Mouse (Mus musculus) midbrain, embryonic 11.5 days (tissue): ENCODE measurements around the gene Oaz1. TPM values are rescaled to one million over a fixed set of nuclear protein-coding genes. Genes with fewer than 3 reads are reported as not detected.
"Not testable (repeated sequence)": the region's sequence is repeated elsewhere in the genome, so short reads cannot be mapped to it uniquely, and the experiment has no call there.

Experiments
- ATAC-seq: fragments of 200-750 bp; cut with Nextera tagmentation; 2 replicates; pipeline ENCODE4 v1.8.0; 2017; ENCODE audit warnings: moderate TSS enrichment, moderate library complexity; ENCODE audit not compliant: low FRiP score
- DNase-seq: peaks from one replicate; pipeline ENCODE4 v3.0.0; 2015; ENCODE audit warnings: low spot score; ENCODE audit errors: missing footprints
- H3K27ac ChIP-seq: fragments of 300-500 bp; sonication (generic); 2 replicates; pipeline ENCODE4 v1.5.1; 2014; ENCODE audit warnings: low read depth, low read length
- H3K27me3 ChIP-seq: fragments of 300-500 bp; sonication (generic); 2 replicates; pipeline ENCODE4 v1.6.1; 2014; ENCODE audit warnings: mild to moderate bottlenecking, low read length, moderate library complexity, mixed read lengths; ENCODE audit not compliant: control insufficient read depth, insufficient read depth
- H3K36me3 ChIP-seq: fragments of 300-500 bp; sonication (generic); 2 replicates; pipeline ENCODE4 v1.6.1; 2014; ENCODE audit warnings: mild to moderate bottlenecking, low read length, moderate library complexity, mixed read lengths; ENCODE audit not compliant: control insufficient read depth, insufficient read depth
- H3K4me1 ChIP-seq: fragments of 300-500 bp; sonication (generic); 2 replicates; pipeline ENCODE4 v1.6.1; 2014; ENCODE audit warnings: low read length; ENCODE audit not compliant: control insufficient read depth, insufficient read depth
- H3K4me2 ChIP-seq: fragments of 300-500 bp; sonication (generic); 2 replicates; pipeline ENCODE4 v1.6.1; 2014; ENCODE audit warnings: mild to moderate bottlenecking, moderate library complexity
- H3K4me3 ChIP-seq: fragments of 300-500 bp; sonication (generic); 2 replicates; pipeline ENCODE4 v1.5.1; 2014; ENCODE audit warnings: low read depth, low read length
- H3K9ac ChIP-seq: fragments of 300-500 bp; sonication (generic); 2 replicates; pipeline ENCODE4 v1.6.1; 2014; ENCODE audit warnings: low read length
- H3K9me3 ChIP-seq: fragments of 300-500 bp; sonication (generic); 2 replicates; pipeline ENCODE4 v1.6.1; 2016; ENCODE audit warnings: low read length; ENCODE audit not compliant: control insufficient read depth
- WGBS: fragments of 180-500 bp; shearing (Covaris S2); extraction: QIAGEN DNeasy Blood & Tissue Kit; methylation state at CpG from one replicate; pipeline ENCODE4 v1.1.7; 2014; 5-methylcytosine and 5-hydroxymethylcytosine counted together
- polyA plus RNA-seq: library from polyadenylated mRNA; unstranded; fragments of >200 nt; fragmentation: Nextera tagmentation; extraction: Ambion mirVana; gene quantifications from 2 replicates; pipeline ENCODE4 v1.2.1, GENCODE M21; 2014

The Oaz1 gene
- polyA plus RNA-seq, 1 experiment from 2014 or later: 1,824 TPM

- not testable (repeated sequence) for H3K36me3 ChIP-seq, H3K27ac ChIP-seq, H3K9me3 ChIP-seq, H3K4me3 ChIP-seq, ATAC-seq, H3K4me2 ChIP-seq, DNase-seq, H3K27me3 ChIP-seq, H3K4me1 ChIP-seq, H3K9ac ChIP-seq
- 83% methylated on average over 7 of the region's 7 CpGs for WGBS
These were observed 8.5 kb upstream of the Oaz1 start for GRCm38 (mm10) chr10:80817955-80818354.

- DNase-seq: no peak
- Histone ChIP-seq H3K4me1 (no peaks in the 10 kb centered on the region), H3K27me3 (no peaks in the 10 kb centered on the region), H3K9ac (no peak overlapping the region), H3K27ac (no peak overlapping the region), H3K4me3 (no peak overlapping the region), H3K4me2 (no peak overlapping the region), H3K9me3 (no peaks in the 10 kb centered on the region), H3K36me3 (no peaks in the 10 kb centered on the region)
- ATAC-seq: no peak
- WGBS: 60% methylated on average over 6 of the region's 6 CpGs
These were observed 7.7 kb upstream of the Oaz1 start for GRCm38 (mm10) chr10:80818599-80819281.

- 55% methylated on average over 3 of the region's 3 CpGs for WGBS
- Histone ChIP-seq H3K27me3 (no peaks in the 10 kb centered on the region), H3K4me1 (no peaks in the 10 kb centered on the region), H3K9me3 (no peaks in the 10 kb centered on the region), H3K9ac (no peak overlapping the region), H3K4me2 (no peak overlapping the region), H3K36me3 (no peaks in the 10 kb centered on the region), H3K27ac (no peak overlapping the region), H3K4me3 (no peak overlapping the region)
- ATAC-seq (no peak), DNase-seq (no peak)
These were observed 7.0 kb upstream of the Oaz1 start for GRCm38 (mm10) chr10:80819406-80819805.

- Histone ChIP-seq H3K4me2 (no peak overlapping the region), H3K9me3 (no peaks in the 10 kb centered on the region), H3K4me3 (no peak overlapping the region), H3K4me1 (no peaks in the 10 kb centered on the region; the same call in 1 of the 2 replicates), H3K9ac (no peak overlapping the region), H3K27ac (no peak overlapping the region), H3K36me3 (no peaks in the 10 kb centered on the region), H3K27me3 (no peaks in the 10 kb centered on the region)
- DNase-seq: no peak
- WGBS: 44% methylated on average over 2 of the region's 2 CpGs
- ATAC-seq: no peak
These were observed 4.5 kb upstream of the Oaz1 start for GRCm38 (mm10) chr10:80821991-80822390.

GRCm38 (mm10) chr10:80822528-80822927 lies 3.9 kb upstream of the Oaz1 start:
- WGBS: 85% methylated on average over 5 of the region's 5 CpGs
- Histone ChIP-seq H3K36me3 (no peaks in the 10 kb centered on the region), H3K27ac (no peak overlapping the region), H3K9ac (no peak overlapping the region), H3K4me1 (peaks cover under 1% of the 10 kb centered on the region), H3K9me3 (no peaks in the 10 kb centered on the region), H3K4me2 (no peak overlapping the region), H3K4me3 (no peak overlapping the region), H3K27me3 (no peaks in the 10 kb centered on the region)
- DNase-seq: no peak
- ATAC-seq: no peak

GRCm38 (mm10) chr10:80823316-80823715 lies 3.1 kb upstream of the Oaz1 start:
- Histone ChIP-seq H3K4me1 (peaks cover 7% of the 10 kb centered on the region), H3K27ac (no peak overlapping the region), H3K9me3 (no peaks in the 10 kb centered on the region), H3K36me3 (no peaks in the 10 kb centered on the region), H3K27me3 (no peaks in the 10 kb centered on the region), H3K4me3 (no peak overlapping the region), H3K4me2 (no peak overlapping the region), H3K9ac (no peak overlapping the region)
- no peak for DNase-seq
- ATAC-seq: no peak
- 86% methylated on average over 1 of the region's 1 CpGs for WGBS

GRCm38 (mm10) chr10:80823847-80824643 lies 2.4 kb upstream of the Oaz1 start:
- no peak for ATAC-seq
- Histone ChIP-seq H3K9ac (no peak overlapping the region), H3K27me3 (no peaks in the 10 kb centered on the region), H3K4me2 (no peak overlapping the region), H3K27ac (no peak overlapping the region), H3K4me3 (no peak overlapping the region), H3K4me1 (peaks cover 7% of the 10 kb centered on the region), H3K36me3 (no peaks in the 10 kb centered on the region; the same call in 1 of the 2 replicates), H3K9me3 (no peaks in the 10 kb centered on the region)
- no peak for DNase-seq
- 68% methylated on average over 8 of the region's 8 CpGs for WGBS

GRCm38 (mm10) chr10:80824827-80825226 lies 1.6 kb upstream of the Oaz1 start:
- DNase-seq (no peak), ATAC-seq (no peak)
- 81% methylated on average over 2 of the region's 2 CpGs for WGBS
- Histone ChIP-seq H3K9me3 (no peaks in the 10 kb centered on the region), H3K27ac (no peak overlapping the region), H3K9ac (no peak overlapping the region), H3K4me3 (no peak overlapping the region), H3K4me1 (peaks cover 7% of the 10 kb centered on the region), H3K27me3 (no peaks in the 10 kb centered on the region), H3K4me2 (no peak overlapping the region), H3K36me3 (peaks cover 6% of the 10 kb centered on the region; the same call in 1 of the 2 replicates)
